Mouse (Mus musculus) spleen, embryonic (tissue): ENCODE measurements at regions not wholly inside any gene's neighbourhood (a gene's known extent, or its start where the extent isn't known, plus 50 kb on each side); places are given as distances from the start of the nearest gene placed in this dataset.

Experiments
- CTCF ChIA-PET: fragments of 350-600 bp; sonication (Branson Sonifier 250); formaldehyde crosslinking; loops from one replicate; lab custom pipeline; 2022; lab: Charles Lee

DNA sequence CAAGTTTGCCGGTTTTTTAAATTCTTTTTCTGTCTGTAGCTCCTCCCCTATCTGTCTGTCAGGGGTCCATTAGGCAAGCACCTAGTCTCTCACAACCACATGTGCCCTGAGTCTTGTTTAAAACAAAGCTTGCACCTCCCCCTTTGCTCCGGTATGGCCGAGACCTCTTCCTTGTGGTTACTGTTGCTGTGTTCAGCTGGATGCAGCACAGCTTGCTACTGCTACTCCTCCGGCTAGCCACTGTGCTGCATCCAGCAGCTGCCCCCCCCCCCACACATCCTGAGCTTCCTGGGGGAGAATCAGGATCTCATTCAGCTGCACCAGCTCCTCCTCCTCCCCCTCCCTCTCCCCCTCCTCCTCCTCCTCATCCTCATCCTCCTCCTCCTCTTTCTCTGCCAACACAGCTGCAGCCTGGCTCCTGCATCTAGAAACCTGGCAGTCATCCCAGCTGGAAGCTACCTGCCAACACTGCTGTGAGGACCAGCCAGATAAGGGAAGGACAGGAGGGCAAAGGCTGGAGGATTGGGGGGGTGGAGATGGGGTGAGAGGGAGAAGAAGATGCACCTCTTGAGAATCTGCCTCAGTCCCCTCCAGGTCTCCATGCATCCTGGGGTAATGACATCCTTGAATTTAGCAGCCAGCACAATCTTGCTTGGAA lies 114.8 kb upstream of the Tmem260 start:
- CTCF ChIA-PET, result no interaction called here

DNA sequence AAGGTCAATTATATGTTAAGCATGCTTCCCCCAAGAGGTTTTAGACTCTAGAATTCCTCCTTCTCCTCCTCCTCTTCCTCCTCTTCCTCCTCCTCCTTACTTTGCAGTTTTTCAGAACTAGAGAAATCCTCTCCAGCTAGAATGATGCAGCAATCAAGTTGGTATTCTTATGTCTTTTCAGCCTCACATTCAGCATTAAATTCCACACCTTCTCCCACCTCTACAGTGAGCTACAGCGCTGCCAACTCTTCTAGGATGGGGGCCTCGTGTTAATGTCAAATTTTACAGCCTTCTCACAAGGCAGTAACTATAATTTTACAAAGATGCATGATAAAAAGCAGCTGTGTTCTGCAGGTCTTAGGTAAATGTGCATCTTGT lies 114.3 kb upstream of the Tmem260 start:
- CTCF ChIA-PET, result no interaction called here

DNA sequence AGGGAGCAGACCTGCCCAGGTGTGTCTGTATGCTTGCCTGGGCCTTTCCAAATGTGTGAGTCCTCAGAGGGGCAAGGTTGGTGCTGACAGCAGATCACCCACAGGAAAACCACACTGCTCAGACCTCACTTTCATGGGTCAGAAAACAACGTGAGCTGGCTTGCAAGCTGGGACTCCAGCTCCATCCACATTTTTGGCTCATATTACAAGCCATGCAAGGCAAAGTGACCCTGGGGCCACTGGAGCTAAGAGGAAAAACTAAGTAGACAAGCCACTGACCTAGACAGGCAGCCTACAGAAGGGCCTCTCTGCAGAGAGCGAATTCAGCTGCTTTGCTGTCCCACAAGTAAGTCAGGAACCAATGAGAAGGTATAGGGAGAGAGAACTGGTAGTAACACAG lies 113.7 kb upstream of the Tmem260 start:
- CTCF ChIA-PET, result no interaction called here

DNA sequence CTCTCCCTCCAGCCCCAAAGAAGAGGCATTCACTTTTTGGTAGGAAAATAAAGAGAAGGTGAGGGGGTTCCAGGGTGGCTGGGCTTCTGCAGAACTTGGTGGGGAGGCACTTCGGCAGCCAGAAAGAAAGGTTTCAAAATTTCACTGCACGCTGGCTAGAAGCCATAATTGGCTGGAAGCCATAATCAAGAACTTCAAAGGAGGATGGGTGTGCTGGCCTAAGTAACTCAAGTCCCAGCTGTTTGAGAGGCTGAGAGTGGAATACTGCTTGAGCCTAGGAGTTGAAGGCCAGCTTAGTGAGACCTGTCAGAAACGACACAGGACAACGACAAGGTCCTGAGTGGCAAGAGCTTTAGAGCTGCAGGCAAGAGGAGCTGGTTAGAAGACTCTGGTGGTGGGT lies 113.3 kb upstream of the Tmem260 start:
- CTCF ChIA-PET, result no interaction called here

DNA sequence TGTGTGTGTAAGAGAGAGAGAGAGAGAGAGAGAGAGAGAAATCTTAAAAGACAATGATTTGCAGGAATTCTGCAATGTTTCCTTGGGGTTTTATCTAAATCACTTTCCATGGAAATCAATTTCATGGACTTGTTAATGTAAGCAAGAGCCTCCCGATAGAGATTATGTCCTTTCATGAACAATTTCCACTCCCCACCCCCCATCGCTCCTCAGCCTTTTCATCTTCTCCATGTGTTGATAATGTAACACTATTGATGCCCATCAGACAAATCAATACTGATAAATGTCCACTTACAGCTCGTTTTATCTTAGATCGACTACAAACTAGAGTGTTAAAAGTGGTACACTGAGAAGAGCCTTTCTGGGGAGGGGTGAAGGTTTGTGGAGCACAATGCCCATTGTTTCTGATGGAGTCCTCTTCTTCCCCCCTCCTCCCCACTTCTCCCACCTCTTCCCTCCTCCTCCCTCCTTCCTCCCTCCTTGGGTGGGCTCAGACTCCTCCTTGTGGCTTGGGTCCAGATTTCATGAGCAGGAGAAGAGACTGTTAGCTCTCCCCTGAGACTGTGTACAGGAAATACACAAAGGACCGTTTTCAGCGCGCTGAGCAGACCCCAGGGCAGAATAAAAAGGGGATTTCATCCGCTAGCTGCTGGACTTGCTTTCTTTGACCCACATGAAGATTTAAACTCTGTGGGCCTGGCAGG lies 111.7 kb upstream of the Tmem260 start:
- CTCF ChIA-PET, result no interaction called here

DNA sequence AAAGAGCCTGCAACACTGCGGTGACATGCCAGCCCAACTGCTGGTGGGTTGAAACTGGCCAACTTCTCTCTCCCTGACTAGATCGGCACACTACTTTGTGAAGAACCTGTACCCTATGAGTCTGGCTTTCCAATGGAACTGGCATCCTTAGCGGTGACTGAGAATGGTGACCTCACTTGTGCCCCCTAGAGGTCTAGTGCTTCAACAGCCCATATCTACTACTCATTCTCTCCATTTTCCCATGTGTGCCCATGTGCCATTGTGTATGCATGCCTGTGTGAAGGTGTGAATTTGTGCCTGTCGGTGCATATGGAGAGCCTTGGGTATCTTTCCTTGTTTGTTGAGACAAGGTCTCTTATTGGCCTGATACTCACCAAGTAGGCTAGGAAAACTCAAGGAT lies 106.5 kb upstream of the Tmem260 start:
- CTCF ChIA-PET, result no interaction called here

DNA sequence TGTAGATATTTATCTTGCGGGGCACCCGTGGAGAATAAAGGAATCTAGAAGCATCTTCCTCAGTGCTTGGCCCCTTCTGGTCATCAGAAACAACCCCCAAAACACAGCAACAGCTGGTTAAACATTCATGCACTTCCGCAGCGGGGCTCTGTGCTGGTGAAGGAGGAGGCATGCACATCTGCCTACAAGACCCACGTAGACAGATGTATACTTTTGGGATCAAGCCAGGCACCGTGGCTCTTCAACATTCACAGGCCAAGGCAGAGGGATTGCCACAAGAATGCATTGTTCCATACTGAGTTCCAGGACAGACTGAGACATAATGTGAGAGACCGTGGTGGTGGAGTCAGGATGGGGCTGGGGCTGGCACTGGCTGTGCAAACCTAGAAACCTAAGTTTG lies 103.0 kb upstream of the Tmem260 start:
- CTCF ChIA-PET, result interaction anchor here (0.6 kb wide), 1 partner anchor 186 kb away, joined by 3 read pairs; no protein-coding TSS in a partner anchor

DNA sequence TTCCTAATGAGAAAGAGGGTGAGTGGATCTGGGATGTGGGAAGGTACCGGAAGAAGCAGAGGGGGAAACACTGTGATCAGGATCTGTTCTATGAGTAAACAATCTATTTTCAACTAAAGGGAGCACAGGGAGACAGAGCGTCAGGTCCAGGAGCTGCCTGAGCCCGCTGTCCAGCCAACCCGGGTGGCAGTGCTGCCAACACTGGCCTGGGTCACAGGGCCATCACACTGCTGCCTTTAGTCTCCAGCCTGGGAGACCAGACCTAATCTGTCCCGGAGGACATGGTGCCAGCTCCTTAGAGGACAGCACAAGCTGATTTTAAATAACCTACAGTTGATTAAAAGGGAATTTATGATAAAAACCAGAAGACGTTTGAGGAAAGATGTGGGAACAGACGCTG lies 100.0 kb upstream of the Tmem260 start:
- CTCF ChIA-PET, result no interaction called here

DNA sequence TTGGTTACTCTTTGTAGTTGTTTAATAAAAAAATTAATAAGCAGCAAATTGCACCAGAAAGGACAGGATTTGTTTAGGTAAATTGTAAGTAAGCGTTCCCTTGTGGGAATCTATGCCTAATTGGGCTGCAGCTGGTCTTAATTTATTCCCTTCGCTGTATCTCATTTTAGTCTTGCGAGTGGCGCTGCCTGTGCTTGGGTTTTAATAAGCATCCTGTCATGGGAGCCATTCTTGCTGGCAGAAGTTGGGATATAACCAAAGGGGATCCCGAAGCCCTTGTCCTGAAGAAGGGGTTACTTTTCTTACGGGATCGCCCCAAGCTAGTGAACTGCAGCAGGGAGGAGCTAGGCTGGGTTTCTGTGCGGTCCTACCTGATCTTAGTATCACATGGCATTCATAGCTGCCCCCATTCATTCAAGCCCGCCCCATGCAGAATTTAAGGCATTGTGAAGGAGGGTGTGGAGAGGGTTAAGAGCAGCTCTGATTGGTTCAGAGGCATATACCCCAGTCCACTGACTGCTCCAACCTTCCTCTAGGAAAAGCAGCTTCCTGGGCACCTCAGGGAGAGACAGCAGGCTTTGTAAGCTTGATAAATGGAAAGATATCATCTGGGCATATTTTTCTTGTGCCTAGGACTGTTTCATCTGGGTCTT lies 96.4 kb upstream of the Tmem260 start:
- CTCF ChIA-PET, result no interaction called here

DNA sequence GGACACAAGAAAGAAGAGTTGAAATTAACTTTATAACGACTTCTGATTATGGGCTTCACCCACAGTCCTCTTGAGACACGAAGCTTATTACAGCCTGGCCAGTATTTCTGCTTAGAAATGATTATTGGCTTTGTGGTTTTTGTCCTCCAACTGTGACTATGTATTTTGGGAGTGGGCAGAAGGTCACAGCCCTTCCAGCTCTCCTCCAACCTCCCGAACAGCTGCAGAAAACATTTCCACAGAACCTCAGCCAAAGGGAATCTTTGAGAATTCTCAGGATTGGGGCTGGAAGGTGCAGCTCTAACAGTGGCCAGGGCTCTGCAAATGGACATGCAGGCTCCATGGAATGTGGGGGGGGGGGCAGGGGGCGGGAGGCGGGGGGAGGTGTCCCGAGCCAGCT lies 94.3 kb upstream of the Tmem260 start:
- CTCF ChIA-PET, result no interaction called here

DNA sequence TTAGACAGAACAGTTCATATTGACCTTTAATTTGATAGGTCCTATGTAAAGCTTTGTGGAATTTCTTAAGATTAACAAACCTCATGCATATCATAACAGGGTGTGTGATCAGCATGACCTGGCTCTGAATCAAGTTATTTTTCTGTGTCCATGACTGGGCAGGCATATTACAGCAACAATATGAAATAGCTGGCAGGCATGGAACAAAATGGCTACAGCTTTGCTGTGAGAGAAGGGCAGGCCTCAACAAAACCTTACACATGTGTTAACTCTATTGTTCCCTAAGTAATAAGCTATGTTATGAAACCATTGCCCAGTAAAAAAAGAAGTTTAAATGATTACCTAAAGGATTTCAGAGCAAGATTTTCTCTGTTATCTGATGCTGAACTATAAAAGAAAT lies 93.1 kb upstream of the Tmem260 start:
- CTCF ChIA-PET, result no interaction called here

DNA sequence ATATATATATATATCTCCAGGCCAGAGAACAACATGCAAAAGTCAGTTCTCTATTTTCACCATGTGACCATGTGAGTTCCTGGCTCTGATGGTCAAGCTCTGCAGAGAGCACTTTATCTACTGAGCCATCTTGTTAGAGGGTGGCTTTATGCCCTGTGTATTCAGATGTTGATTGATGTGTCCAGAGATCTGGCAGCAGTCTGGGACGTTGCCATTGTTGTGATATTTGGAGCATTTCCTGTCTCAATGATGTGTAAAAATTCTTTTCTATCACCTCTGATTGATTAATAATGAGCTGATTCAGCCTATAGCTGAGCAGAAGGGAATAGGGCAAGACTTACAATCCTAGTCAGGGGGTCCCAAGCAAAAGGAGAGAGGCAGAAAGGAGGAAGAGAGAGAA lies 91.7 kb upstream of the Tmem260 start:
- CTCF ChIA-PET, result no interaction called here

DNA sequence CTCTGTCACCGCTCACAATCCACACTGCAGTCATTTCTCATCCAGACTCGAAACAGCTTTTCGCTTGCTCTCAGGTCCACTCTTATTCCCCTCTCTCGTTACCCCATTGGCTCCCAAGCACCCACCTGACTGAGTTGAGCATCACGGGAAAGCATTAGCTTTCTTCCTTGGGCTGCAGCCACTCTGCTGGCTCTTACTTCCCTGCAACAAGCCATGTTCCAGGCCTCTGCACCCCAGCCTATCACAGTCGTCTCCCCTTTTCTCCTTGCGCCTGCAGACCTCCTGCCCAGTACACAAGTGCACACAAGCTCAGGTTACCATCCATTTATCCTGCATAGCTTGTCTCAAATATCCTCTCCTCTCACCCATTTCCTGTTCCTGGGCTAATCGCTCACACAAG lies 88.5 kb upstream of the Tmem260 start:
- CTCF ChIA-PET, result no interaction called here

DNA sequence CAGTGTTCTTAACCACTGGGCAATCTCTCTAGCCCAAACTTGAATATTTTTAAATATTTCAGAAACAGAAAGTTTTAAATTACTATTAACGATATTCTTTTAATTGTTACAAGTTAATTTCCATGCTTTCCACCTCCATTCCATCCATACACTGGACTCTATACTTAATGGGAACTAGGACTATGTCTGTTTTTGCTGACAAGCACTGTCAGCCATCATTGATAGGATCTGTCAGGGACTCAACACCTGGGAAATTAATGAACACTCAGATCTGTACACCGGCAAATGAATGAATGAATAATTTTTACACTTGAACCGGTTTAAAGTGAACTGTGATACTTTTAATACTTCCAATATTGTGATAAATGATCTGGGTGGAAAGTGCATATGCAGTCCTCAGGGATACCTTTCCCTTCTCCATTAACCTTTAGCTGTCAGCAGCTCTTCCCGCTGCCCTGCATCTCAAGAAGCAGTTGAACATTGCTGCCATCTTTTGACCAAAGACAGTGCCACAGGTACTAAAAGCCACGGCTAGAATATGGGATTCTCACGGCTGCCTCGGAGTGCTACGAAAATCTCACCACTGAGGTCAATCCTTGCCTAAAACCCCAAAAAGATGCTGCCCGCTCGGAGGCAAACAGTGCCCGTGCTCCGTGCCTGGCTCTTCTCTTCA lies 87.3 kb upstream of the Tmem260 start:
- CTCF ChIA-PET, result no interaction called here

DNA sequence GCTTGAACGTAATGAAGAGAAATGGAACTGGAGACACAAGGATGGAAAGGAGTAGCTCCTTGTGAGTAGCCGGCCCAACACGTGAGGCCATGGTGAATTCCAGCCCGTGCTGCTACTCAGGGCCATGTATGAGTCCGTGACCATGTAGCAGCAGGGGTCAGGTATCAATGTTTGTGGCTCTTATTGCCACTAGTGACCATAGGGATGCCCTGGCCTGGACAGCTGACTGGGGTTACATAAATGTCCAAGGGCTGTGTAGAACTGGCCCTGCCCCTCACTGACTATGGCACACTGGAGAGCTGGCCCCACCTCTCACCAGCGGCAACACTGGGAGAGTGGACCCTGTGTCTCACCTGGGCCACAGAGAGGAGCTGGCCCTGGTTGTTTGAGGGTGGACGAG lies 84.1 kb upstream of the Tmem260 start:
- CTCF ChIA-PET, result no interaction called here

DNA sequence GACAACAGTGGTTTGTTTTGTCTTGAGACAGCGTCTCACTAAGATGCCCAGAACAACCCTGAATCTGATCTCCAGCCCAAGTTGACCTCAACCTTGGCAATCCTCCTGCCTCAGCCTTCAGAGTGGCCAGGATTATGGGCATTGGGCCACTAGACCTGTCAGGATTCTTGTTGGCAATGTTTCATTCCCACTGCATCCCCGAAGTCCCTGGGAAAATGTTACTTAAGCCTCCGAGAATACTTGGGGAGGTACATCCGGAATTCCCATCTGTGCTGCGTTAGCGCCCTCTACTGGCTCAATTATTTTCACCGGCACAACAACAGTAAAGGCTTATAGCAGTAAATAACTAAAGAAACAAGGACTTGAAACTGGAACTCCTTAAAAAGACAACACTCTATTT lies 78.9 kb upstream of the Tmem260 start:
- CTCF ChIA-PET, result interaction anchor here (0.8 kb wide), 1 partner anchor 1608 kb away, joined by 4 read pairs; no protein-coding TSS in a partner anchor

DNA sequence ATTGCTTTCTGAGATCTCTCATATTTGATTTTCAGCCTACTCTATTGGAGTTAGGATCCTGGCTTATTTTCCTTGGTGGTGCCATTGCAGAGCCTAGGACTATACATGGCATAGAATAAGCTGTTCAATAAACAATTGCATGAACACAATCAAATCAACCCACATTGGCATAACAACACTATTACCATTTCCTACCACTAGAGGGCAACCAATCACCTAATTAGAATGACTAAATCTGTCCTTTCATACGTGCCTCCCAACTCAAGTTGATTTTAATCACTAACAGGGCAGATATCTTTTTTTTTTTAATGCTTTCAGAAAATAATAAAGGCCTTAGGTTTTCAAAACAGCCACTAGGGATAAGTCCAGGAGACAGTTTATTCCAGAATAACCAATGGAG lies 75.6 kb upstream of the Tmem260 start:
- CTCF ChIA-PET, result interaction anchor here (0.7 kb wide), 1 partner anchor 584 kb away, joined by 3 read pairs; no protein-coding TSS in a partner anchor

DNA sequence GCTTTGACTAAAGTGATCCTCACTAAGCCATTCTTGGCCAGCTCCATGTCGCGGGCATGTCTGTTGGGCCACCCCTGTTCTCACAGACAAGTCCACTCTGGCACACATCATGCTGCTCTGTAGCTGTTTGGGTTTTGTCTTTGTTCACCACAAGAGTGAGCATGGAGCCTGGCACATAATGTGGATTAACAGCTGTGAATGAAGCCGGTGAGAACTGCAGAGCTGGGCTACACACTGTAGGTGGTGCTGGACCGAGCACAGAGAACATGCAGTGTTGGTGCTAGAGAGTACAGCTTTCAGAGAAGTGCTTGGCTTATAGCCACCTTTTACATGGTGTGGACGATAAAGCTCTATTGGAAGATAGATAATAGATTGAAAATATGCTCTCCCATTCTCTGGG lies 74.2 kb upstream of the Tmem260 start:
- CTCF ChIA-PET, result no interaction called here

DNA sequence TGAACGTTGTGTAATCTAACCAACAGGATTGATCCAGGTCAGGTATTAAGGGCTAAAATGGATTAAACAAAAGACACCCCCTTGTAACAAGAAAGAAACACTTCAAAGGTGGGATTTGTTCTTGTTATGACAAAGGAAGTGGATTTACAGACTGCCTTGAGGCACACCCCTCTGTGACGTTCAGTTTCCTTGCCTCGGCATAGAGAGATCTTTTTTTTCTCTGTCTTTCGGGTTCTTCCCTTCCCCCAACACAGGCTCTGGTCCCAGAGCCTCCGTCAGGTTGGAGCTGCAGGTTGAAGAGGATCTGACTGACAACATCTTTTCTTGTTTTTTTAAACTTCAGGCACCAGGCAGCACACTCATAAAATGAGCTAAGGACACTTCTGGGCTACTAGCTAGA lies 69.8 kb upstream of the Tmem260 start:
- CTCF ChIA-PET, result no interaction called here
